Mouse (Mus musculus) right cerebral cortex, postnatal 36 days (tissue): ENCODE measurements around the gene Fgfr1op2.

ENCODE experiments used
- DNase-seq, 2 experiments: peaks; one replicate each; pipeline ENCODE4 v3.0.0; 2022; ENCODE audit warnings: low spot score in 2 of 2, mixed read lengths in 1 of 2

Gene Fgfr1op2

GRCm38 (mm10) chr6:146602601-146603000 lies 25.6 kb downstream of the Fgfr1op2 start:
- no peak for DNase-seq

GRCm38 (mm10) chr6:146603651-146604050 lies 26.6 kb downstream of the Fgfr1op2 start:
- DNase-seq, result no peak

- DNase-seq, result no peak
These were observed 34.4 kb downstream of the Fgfr1op2 start for GRCm38 (mm10) chr6:146611385-146611784.

GRCm38 (mm10) chr6:146611897-146612296 lies 34.9 kb downstream of the Fgfr1op2 start:
- no peak for DNase-seq

- DNase-seq, result no peak
These were observed 35.7 kb downstream of the Fgfr1op2 start for GRCm38 (mm10) chr6:146612736-146613135.

GRCm38 (mm10) chr6:146613907-146614306 lies 36.9 kb downstream of the Fgfr1op2 start:
- no peak for DNase-seq

GRCm38 (mm10) chr6:146614541-146614940 lies 37.5 kb downstream of the Fgfr1op2 start:
- no peak for DNase-seq

GRCm38 (mm10) chr6:146615891-146616290 lies 38.9 kb downstream of the Fgfr1op2 start:
- no peak for DNase-seq

GRCm38 (mm10) chr6:146616670-146617069 lies 39.7 kb downstream of the Fgfr1op2 start:
- DNase-seq, result no peak

- DNase-seq, result no peak
These were observed 51.1 kb downstream of the Fgfr1op2 start for GRCm38 (mm10) chr6:146628123-146628522.

GRCm38 (mm10) chr6:146629781-146630756 lies 53.1 kb downstream of the Fgfr1op2 start:
- no peak for DNase-seq

- DNase-seq, result no peak
These were observed 54.0 kb downstream of the Fgfr1op2 start for GRCm38 (mm10) chr6:146630961-146631360.

GRCm38 (mm10) chr6:146631847-146632246 lies 54.8 kb downstream of the Fgfr1op2 start:
- DNase-seq, result no peak

- DNase-seq, result no peak
These were observed 55.4 kb downstream of the Fgfr1op2 start for GRCm38 (mm10) chr6:146632403-146632802.

- DNase-seq, result no peak
These were observed 56.1 kb downstream of the Fgfr1op2 start for GRCm38 (mm10) chr6:146633097-146633496.

- DNase-seq, result peak in 1 of 2 experiments; percentile 24
These were observed 56.6 kb downstream of the Fgfr1op2 start for GRCm38 (mm10) chr6:146633629-146634014.

- peak; percentile 36 to 43 for DNase-seq
These were observed 57.2 kb downstream of the Fgfr1op2 start for GRCm38 (mm10) chr6:146634015-146634722.

GRCm38 (mm10) chr6:146634759-146635606 lies 58.0 kb downstream of the Fgfr1op2 start:
- DNase-seq, result no peak

- no peak for DNase-seq
These were observed 59.5 kb downstream of the Fgfr1op2 start for GRCm38 (mm10) chr6:146636482-146636881.

GRCm38 (mm10) chr6:146640068-146640965 lies 63.3 kb downstream of the Fgfr1op2 start:
- DNase-seq, result no peak

- no peak for DNase-seq
These were observed 64.0 kb downstream of the Fgfr1op2 start for GRCm38 (mm10) chr6:146640991-146641390.
